Mouse (Mus musculus) heart, embryonic 14.5 days (tissue): ENCODE results near the gene Mgat1. TPM values are rescaled to one million over a fixed set of nuclear protein-coding genes. Genes with fewer than 3 reads are reported as not detected.

Experiments
- ATAC-seq: fragments of 200-750 bp; cut with Nextera tagmentation; 2 replicates; pipeline ENCODE4 v1.8.0; 2017; ENCODE audit warnings: low read depth, moderate TSS enrichment; ENCODE audit not compliant: insufficient number of reproducible peaks, insufficient read depth, low FRiP score
- H3K27ac ChIP-seq, 2 experiments: fragments of 200-500 bp in 1 of 2; fragments of 300-500 bp in 1 of 2; sonication (generic) in 1 of 2; replicated peaks in 1 of 2; 2 replicates each; pipeline ENCODE4 v1.5.1; 2012 to 2014; ENCODE audit warnings: low read depth in 2 of 2, low read length in 2 of 2, control low read depth in 1 of 2, mild to moderate bottlenecking in 1 of 2, mixed read lengths in 1 of 2; ENCODE audit not compliant: control insufficient read depth in 1 of 2, insufficient read depth in 1 of 2
- H3K27me3 ChIP-seq: fragments of 300-500 bp; sonication (generic); 2 replicates; pipeline ENCODE4 v1.6.1; 2014; ENCODE audit warnings: mild to moderate bottlenecking, low read length, control low read depth; ENCODE audit not compliant: control insufficient read depth, insufficient read depth
- H3K36me3 ChIP-seq: fragments of 300-500 bp; sonication (generic); 2 replicates; pipeline ENCODE4 v1.6.1; 2014; ENCODE audit warnings: mild to moderate bottlenecking, control low read depth, low read length, mixed read lengths; ENCODE audit not compliant: control insufficient read depth, insufficient read depth
- H3K4me1 ChIP-seq, 2 experiments: fragments of 200-500 bp in 1 of 2; fragments of 300-500 bp in 1 of 2; sonication (generic) in 1 of 2; 2 replicates each; pipeline ENCODE4 v1.6.1; 2012 to 2014; ENCODE audit warnings: low read length in 2 of 2, control low read depth in 1 of 2, mixed read lengths in 1 of 2; ENCODE audit not compliant: control insufficient read depth in 2 of 2, insufficient read depth in 2 of 2
- H3K4me2 ChIP-seq: fragments of 300-500 bp; sonication (generic); 2 replicates; pipeline ENCODE4 v1.6.1; 2014; ENCODE audit warnings: mild to moderate bottlenecking, low read length
- H3K4me3 ChIP-seq, 2 experiments: fragments of 200-500 bp in 1 of 2; fragments of 300-500 bp in 1 of 2; sonication (generic) in 1 of 2; 2 replicates each; pipeline ENCODE4 v1.5.1; 2012 to 2014; ENCODE audit warnings: low read length in 2 of 2, mild to moderate bottlenecking in 2 of 2, control low read depth in 1 of 2, low read depth in 1 of 2, moderate library complexity in 1 of 2; ENCODE audit not compliant: control insufficient read depth in 1 of 2, insufficient read depth in 1 of 2
- H3K9ac ChIP-seq: fragments of 300-500 bp; sonication (generic); 2 replicates; pipeline ENCODE4 v1.6.1; 2014; ENCODE audit warnings: mild to moderate bottlenecking, low read length
- H3K9me3 ChIP-seq: fragments of 300-500 bp; sonication (generic); 2 replicates; pipeline ENCODE4 v1.6.1; 2016; ENCODE audit warnings: low read length, control low read depth; ENCODE audit not compliant: control insufficient read depth
- WGBS: fragments of 180-500 bp; shearing (Covaris S2); extraction: QIAGEN DNeasy Blood & Tissue Kit; methylation state at CpG from one replicate; pipeline ENCODE4 v1.1.7; 2014; 5-methylcytosine and 5-hydroxymethylcytosine counted together
- polyA plus RNA-seq: library from polyadenylated mRNA; unstranded; fragments of >200 nt; fragmentation: Nextera tagmentation; extraction: Ambion mirVana; gene quantifications from 2 replicates; pipeline ENCODE4 v1.2.1, GENCODE M21; 2014

The Mgat1 gene
- polyA plus RNA-seq, 1 experiment from 2014 or later = 43.5 TPM

- 18% methylated on average over 11 of the region's 11 CpGs for WGBS
- Histone ChIP-seq H3K27ac (peak overlapping the region; percentile 89 to 94), H3K36me3 (no peaks in the 10 kb centered on the region), H3K4me1 (peaks cover 8 to 18% of the 10 kb centered on the region in 2 experiments), H3K4me3 (peak overlapping the region; percentile 56 to 93), H3K4me2 (peak overlapping the region; percentile 85), H3K9ac (peak overlapping the region; percentile 74), H3K27me3 (no peaks in the 10 kb centered on the region), H3K9me3 (no peaks in the 10 kb centered on the region)
- no peak for ATAC-seq
Observed at GRCm38 (mm10) chr11:49242944-49243626, 906 bp upstream of the Mgat1 start.

- Histone ChIP-seq H3K36me3 (no peaks in the 10 kb centered on the region), H3K27me3 (no peaks in the 10 kb centered on the region), H3K9me3 (no peaks in the 10 kb centered on the region), H3K4me3 (peak overlapping the region; percentile 56 to 93), H3K9ac (peak overlapping the region; percentile 74), H3K4me1 (peaks cover 11 to 31% of the 10 kb centered on the region in 2 experiments), H3K4me2 (peak overlapping the region; percentile 85), H3K27ac (peak overlapping the region; percentile 94 to 97)
- ATAC-seq = no peak
- 2% methylated on average over 4 of the region's 4 CpGs for WGBS
Observed at GRCm38 (mm10) chr11:49244595-49244930, 572 bp downstream of the Mgat1 start.

GRCm38 (mm10) chr11:49245176-49245575, 1.2 kb downstream of the Mgat1 start:
- WGBS = 13% methylated on average over 7 of the region's 7 CpGs
- H3K4me3 ChIP-seq = peak overlapping the region; percentile 6 to 56; a peak in 3 of 4 replicates
- peak overlapping the region; percentile 85 for H3K4me2 ChIP-seq
- peak overlapping the region; percentile 47 to 94; a peak in 3 of 4 replicates for H3K27ac ChIP-seq
- no peaks in the 10 kb centered on the region for H3K27me3 ChIP-seq
- H3K36me3 ChIP-seq = no peaks in the 10 kb centered on the region
- ATAC-seq = no peak
- H3K9ac ChIP-seq = peak overlapping the region; percentile 74
- peaks cover 15 to 36% of the 10 kb centered on the region in 2 experiments for H3K4me1 ChIP-seq
- H3K9me3 ChIP-seq = no peaks in the 10 kb centered on the region

GRCm38 (mm10) chr11:49245634-49246415, 1.8 kb downstream of the Mgat1 start:
- no peak for ATAC-seq
- H3K4me3 ChIP-seq = peak overlapping the region; percentile 6 to 56; a peak in 3 of 4 replicates
- no peaks in the 10 kb centered on the region for H3K27me3 ChIP-seq
- H3K4me2 ChIP-seq = peak overlapping the region; percentile 85
- peak overlapping the region; percentile 74 for H3K9ac ChIP-seq
- peaks cover 15 to 36% of the 10 kb centered on the region in 2 experiments for H3K4me1 ChIP-seq
- H3K27ac ChIP-seq = peak overlapping the region; percentile 46 to 94; a peak in 3 of 4 replicates
- 22% methylated on average over 12 of the region's 12 CpGs for WGBS
- H3K9me3 ChIP-seq = no peaks in the 10 kb centered on the region
- H3K36me3 ChIP-seq = no peaks in the 10 kb centered on the region

GRCm38 (mm10) chr11:49246523-49246922, 2.5 kb downstream of the Mgat1 start:
- Histone ChIP-seq H3K27me3 (no peaks in the 10 kb centered on the region), H3K4me3 (no peak overlapping the region), H3K27ac (no peak overlapping the region), H3K36me3 (no peaks in the 10 kb centered on the region), H3K4me2 (peak overlapping the region; percentile 85; the same call in 1 of the 2 replicates), H3K9ac (no peak overlapping the region), H3K9me3 (no peaks in the 10 kb centered on the region), H3K4me1 (peaks cover 20 to 42% of the 10 kb centered on the region in 2 experiments)
- no peak for ATAC-seq
- WGBS = 82% methylated on average over 4 of the region's 4 CpGs

- Histone ChIP-seq H3K36me3 (0 out of 2 replicates have a peak, but pooled peaks cover 4% of the 10 kb centered on the region), H3K27me3 (no peaks in the 10 kb centered on the region), H3K9me3 (no peaks in the 10 kb centered on the region), H3K9ac (no peak overlapping the region), H3K27ac (no peak overlapping the region), H3K4me2 (no peak overlapping the region), H3K4me1 (peaks cover 23 to 50% of the 10 kb centered on the region in 2 experiments), H3K4me3 (no peak overlapping the region)
- WGBS = 42% methylated on average over 2 of the region's 2 CpGs
- no peak for ATAC-seq
Observed at GRCm38 (mm10) chr11:49247255-49247654, 3.3 kb downstream of the Mgat1 start.

GRCm38 (mm10) chr11:49248226-49248973, 4.4 kb downstream of the Mgat1 start:
- no peaks in the 10 kb centered on the region for H3K9me3 ChIP-seq
- 55% methylated on average over 6 of the region's 6 CpGs for WGBS
- H3K4me2 ChIP-seq = no peak overlapping the region
- H3K27ac ChIP-seq = peak overlapping the region in 1 of 2 experiments; percentile 92; a peak in 2 of 4 replicates
- H3K9ac ChIP-seq = no peak overlapping the region
- no peak for ATAC-seq
- no peak overlapping the region for H3K4me3 ChIP-seq
- no peaks in the 10 kb centered on the region for H3K27me3 ChIP-seq
- peaks cover 23 to 50% of the 10 kb centered on the region in 2 experiments for H3K4me1 ChIP-seq
- peaks cover 13% of the 10 kb centered on the region for H3K36me3 ChIP-seq
